Mouse (Mus musculus) gastrocnemius, postnatal 14 days (tissue): ENCODE results near the gene Zfp366. TPM values are rescaled to one million over a fixed set of nuclear protein-coding genes. Genes with fewer than 3 reads are reported as not detected.

ENCODE experiments used
- DNase-seq: peaks from one replicate; pipeline ENCODE4 v3.0.0; 2021; ENCODE audit warnings: mixed read lengths
- intact Hi-C: fragments of 180-260 bp; cut with DNase I; formaldehyde crosslinking; loops from one replicate; pipeline ENCODE4 v1.15.1; 2025; ENCODE audit warnings: low total_unique reads
- total RNA-seq, 2 experiments: library from RNA; stranded (reverse); gene quantifications; 2 replicates each; pipeline ENCODE4 v1.2.3; 2021

The Zfp366 gene
- total RNA-seq, 2 experiments from 2014 or later, result 6.0 to 7.4 TPM

DNA sequence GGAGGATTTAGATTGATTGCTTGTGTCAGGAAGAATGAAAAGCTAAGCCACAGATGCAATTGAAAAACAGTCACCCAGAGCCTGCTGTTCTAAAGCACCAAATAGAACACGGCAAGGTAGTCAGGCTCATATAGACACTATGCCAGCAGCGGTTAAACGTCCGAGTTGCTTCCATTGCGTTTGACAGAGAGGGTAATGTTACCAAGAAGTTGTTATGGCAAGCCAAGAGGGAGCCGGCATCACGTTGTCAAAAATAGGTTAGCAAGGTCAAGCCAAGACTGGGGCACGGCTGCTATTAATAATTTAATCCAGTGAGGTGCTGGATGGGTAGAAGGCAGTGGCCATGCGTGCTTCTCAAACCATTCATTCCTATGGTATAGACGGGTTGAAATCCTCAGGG lies 950 bp downstream of the Zfp366 start:
- intact Hi-C loops, result loop anchor here (5.0 kb wide), 1 partner anchor 42 kb away; no protein-coding TSS in a partner anchor
- DNase-seq, result peak; percentile 38

DNA sequence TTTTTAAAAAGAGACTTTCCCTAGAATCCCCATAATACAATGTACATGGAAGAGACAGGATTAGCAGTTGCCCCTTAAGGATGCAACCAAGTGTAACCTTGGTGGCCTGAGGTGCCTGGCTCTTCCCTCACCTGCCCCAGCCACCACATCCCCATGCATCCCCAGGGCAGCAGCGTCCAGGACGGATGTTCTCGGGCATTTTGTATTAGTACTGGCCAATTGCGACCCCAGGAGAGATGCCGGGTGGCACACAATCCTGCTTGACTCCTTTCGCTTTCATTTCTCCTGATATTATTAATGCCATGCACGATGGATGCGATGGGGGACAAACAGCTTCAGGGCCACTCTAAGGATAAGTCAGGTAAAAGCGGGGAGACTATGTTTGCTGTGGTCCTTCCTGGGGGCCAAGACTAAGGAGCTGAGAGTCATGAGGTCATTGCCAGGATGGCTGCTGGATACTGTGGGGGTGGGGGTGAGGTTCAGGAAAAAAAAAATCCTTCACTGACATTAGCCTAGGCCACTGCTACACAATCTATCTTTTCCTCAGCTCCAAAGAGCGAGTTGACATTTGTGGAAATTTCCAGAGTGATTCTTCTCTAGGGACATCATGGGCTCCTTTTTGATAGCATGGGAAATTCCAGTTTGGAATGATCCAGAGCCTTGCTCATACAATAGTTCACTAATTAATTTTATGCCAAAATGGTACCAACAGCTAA lies 1.7 kb downstream of the Zfp366 start:
- intact Hi-C loops, result loop anchor here (5.0 kb wide), 1 partner anchor 41 kb away; no protein-coding TSS in a partner anchor

DNA sequence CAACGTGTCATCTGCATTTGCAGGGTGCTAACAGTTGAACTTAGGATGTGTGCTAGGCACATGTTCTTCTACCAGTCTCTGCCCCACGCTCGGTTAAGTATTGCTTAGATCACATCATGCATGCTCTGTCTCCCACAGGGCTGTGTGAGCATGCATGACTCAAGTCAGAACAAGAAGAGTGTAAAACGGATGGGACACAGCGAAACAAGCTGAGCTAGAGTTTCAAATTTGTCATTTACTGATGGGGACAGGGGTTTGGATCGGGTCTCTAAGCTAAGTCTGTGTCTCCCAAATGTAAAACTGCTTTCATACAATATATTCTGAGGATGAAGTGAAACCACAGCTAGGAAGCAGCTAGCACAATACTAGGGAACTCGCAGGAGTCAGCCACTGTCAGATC lies 2.2 kb downstream of the Zfp366 start:
- intact Hi-C loops, result loop anchor here (5.0 kb wide), 1 partner anchor 40 kb away; no protein-coding TSS in a partner anchor
- DNase-seq, result no peak

More for the DNA sequence above, 1.7 kb downstream of the Zfp366 start:
- DNase-seq, result no peak

DNA sequence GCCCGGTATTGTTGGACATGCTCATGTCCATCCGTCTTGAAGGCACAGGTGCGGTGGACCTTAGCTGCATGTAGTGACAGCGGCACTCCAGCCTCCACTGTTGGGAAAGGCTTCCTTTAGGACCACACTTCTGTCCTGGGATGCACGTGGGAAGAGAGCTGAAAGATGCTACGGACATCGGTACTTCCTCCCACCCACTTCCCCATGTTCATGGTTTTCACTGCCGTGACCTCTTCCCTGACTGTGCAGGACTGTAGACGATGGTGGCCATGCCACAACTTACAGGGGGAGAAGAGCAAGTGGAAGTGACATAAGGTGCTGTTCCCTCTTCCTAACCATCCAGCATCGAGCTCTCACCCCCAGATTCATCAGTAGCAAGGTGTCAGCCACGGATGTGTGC lies 2.8 kb downstream of the Zfp366 start:
- intact Hi-C loops, result loop anchor here (5.0 kb wide), 1 partner anchor 40 kb away; no protein-coding TSS in a partner anchor
- no peak for DNase-seq

DNA sequence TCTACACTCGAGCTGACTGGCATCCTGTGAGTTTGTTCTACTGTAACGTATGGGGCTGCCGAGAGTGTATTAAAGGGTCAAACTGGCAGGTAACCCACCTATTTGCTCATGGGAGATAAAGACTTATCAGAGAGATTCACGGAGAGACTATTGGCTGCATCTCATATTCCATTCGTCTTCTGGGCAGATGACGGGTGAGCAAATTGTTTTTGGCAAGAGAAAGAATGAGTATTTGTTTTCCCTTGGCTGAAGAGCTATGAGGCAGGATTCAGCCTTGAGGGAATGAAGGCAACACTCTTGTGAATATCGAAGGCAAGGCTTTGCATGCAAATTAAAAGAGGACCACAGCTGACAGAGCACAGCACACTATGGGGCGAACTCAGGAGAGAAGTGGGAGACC lies 4.0 kb downstream of the Zfp366 start:
- DNase-seq, result no peak
- intact Hi-C loops, result loop anchor here (5.0 kb wide), 1 partner anchor 39 kb away; no protein-coding TSS in a partner anchor

DNA sequence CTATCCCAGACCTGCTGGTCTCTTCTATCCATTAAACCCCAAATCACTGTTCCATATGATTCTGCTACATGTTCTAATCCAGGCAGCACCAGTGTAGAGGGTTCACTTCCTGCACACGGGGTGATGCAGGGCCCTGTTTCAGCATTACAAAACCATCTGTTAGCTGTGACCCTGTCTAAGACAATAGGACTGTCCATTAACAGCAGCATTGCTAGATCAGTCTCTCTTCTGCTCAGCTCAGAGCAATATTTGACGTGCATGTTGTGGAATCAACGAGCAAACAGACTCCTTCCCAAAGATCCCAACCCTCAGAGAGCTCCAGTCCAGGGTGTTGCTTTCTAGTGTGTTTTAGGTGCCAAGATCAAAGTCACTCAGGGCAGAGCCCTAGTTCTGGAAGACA lies 5.0 kb downstream of the Zfp366 start:
- DNase-seq, result no peak
- intact Hi-C loops, result loop anchor here (5.0 kb wide), 1 partner anchor 38 kb away; no protein-coding TSS in a partner anchor

DNA sequence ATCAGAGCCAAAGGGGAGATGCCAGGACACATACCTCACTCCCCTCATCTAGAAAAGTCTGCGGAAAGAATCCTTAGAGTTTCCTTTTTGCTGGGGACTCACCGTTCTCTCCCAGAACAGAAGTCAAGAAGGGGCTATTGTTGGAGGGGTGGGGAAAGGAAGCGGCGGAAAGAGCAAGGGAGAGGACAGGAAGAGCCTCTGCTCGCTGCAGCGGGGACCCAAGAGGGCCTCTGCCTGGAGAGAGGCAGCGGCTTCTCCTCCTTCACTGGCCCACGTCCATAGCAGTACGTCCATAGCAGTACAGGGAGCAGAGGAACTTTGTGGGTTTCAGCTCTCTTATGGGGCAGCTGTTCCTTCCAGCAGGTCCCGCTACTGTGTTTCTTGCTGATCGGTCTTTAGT lies 5.8 kb downstream of the Zfp366 start:
- intact Hi-C loops, result no loop called here
- peak; percentile 39 for DNase-seq

DNA sequence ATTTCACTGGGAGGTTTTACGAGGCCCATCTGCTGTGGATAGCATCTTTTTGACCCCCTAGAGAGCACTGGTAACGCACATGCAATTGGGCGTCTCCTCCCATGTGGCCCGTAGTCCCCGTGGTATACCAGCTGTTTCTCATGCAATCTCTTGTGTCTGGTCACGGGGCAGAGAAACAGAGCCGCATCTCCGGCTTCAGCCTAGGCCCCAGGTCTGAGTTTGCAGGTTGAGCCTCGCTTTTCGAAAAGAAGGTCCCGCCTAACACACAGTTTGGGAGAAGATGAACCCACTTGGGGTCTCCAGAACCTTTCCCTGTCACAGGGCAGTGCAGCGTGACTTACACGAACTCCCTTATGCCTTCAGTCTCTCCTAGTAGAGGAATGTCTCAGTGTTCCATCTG lies 6.4 kb downstream of the Zfp366 start:
- intact Hi-C loops, result no loop called here

DNA sequence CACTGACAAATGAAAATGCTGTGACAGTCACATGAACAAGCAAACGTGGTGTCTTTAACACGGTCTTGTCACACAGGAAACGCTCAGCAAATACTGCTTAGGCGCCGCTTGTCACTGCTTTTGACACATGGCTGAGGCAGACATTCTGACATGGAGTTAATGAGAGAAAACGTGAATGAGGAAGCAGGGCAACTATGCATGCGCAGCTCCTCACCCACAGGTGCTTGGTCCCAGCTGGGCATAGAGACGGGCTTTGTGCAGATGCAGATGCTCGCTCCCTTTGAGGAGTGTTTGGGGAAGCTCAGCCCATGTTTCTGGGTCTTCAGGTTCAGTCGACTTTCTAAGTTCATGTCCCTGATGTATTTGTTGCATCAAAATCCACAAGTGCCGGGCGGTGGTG lies 11.7 kb downstream of the Zfp366 start:
- intact Hi-C loops, result no loop called here
- DNase-seq, result no peak

More for the DNA sequence above, 6.4 kb downstream of the Zfp366 start:
- no peak for DNase-seq

DNA sequence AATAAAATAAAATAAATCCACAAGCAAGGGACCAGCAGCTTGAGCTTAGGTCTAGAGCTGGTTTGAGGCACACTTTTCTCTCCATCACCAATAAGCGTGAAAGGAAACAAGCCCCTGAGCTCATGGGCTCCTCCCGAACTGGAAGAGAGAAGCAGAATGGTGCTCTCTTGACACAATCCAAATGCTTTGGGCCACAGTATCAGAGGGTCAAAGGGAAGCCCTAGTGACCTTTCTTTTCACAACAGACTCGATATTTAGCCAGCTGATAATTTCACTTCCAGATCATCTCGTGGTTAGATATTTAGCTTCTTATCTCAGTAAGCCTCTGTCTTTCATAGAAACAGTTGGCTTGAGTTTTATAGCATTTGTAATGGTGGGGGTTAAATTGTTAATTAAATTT lies 12.2 kb downstream of the Zfp366 start:
- no peak for DNase-seq
- intact Hi-C loops, result no loop called here

DNA sequence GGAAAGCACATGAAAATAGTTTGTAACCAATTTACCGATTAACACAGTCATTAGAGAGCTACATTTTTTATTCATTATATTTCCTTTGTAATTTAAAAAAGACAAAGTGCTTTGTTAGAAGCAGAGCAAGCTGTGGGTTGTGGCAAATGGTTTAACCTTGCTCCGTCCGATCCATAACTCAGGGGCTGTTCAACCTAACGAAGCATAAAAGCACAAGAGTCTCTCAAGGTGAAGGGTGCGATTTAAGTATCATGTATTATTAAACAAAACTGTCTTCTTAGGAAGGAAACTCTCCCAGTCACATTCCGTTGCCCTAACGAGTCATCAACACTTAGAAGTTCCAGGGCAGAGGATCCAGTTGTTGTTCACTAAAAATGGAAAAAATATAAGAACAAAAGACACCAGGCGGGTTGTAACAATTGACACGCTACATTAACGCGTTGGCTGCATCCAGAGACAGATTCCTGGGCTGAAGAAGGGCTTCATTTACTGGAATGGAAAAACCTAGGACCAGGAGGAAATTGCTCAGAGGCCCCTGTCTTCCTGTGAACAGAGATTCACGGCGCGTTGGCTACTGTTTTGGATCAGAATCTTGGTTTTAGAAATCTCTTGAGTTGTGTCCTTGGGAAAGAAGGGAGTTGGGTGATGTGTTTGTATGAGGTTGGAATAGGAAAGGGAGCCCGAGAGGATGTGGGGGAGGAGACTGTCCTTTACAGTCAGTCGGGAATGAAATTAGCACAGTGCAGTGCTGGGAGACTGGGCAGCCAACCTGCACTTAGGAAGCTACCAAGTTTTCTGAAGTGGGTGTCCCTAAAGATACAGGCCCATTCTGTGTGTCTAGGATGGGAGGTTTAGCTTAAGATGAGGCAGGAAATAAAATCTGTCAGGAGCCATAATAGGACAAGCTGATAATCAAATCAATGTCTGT lies 17.3 kb downstream of the Zfp366 start:
- intact Hi-C loops, result no loop called here
- DNase-seq, result no peak

DNA sequence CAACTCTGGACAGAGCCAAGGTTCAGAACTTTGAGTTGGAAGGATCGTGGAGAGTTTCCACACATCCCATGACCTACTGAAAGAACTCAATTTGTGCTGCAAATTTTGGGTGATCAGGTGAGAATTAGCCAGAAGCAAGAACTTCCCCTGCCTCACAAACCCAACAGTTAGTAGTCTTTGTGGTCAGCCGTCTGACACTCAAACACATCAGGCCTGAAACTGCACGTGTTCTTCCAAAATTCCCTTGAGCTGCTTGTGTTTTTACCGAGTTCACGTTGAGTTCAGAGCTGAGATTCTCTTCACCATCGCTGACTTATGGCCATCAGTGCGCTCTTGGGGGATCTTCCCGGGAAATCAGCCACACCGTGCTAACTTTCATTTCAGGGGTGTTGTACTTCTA lies 22.6 kb downstream of the Zfp366 start:
- intact Hi-C loops, result no loop called here
- no peak for DNase-seq

DNA sequence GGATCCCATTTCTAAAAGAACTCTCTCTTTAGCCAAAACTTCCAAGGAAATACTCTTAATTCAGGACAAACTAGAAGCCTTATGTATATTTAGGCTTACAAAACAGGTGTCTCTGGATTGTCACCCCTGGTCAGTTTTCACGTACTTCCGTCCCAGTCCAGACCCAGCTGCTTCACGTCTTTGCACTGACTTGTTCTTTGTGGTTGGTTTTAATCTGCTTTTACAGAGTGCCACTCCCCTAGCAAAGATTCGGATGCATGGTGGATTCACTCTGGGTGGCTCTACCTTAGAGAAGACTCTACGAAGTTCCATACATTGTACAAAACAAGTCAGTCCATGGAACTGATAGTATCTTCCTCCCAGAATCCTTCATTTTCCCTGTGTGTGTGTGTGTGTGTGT lies 25.2 kb downstream of the Zfp366 start:
- DNase-seq, result no peak
- intact Hi-C loops, result no loop called here

DNA sequence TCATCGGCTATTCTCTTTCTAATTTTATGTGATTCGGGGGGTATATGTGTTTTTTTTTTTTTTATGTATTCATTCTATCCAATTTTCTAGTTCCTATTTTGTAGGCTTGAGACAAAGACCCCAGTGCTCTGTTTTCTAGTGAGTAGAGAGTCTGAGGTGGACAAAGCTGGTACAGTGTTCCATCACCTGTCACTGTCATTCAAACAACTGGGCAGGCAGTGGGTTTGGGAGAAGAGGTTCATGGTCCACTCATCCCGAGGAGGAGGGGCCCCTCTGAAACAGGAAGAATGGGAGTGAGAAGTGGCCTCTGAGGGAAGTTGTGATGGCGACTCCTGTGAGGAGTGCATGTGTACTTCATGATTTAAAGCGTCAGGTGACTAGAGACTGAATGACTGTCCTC lies 26.2 kb downstream of the Zfp366 start:
- intact Hi-C loops, result no loop called here
- no peak for DNase-seq

DNA sequence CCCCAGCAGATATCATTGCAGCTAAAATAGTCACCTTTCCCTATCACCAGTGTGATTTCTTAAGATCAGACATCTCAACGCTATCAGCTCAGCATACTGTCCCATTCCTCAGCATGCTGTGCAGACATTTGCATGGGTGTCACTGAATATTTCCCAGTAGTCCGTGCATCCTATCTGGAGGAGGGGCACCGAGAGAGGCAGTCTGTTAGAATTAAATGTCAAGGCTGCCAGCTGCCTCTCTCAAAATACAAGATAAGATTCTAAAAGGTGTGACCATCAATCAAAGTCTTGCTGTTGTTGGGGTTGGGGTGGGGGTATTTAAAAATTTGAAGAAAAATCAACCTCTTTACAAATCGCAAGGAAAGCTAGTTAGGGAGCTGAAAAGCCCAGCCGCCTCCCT lies 28.4 kb downstream of the Zfp366 start:
- DNase-seq, result no peak
- intact Hi-C loops, result no loop called here

DNA sequence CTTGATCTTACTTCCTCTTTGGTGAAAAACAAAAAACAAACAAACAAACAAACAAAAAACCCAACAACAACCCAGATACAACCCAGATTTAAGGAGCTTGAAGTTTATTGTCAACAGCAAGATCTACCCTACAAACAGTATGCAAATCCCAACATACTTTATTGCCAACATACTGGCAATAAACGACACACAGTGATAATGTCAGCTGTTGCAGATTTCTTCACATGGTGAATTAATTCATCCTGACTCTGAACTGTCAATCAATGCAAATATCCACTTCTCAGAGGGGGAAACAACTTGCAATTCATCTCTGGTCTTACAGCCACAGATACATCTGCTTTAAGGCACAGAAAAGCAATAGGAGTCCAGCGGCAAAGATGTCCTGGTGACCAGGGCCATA lies 31.4 kb downstream of the Zfp366 start:
- no peak for DNase-seq
- intact Hi-C loops, result no loop called here

DNA sequence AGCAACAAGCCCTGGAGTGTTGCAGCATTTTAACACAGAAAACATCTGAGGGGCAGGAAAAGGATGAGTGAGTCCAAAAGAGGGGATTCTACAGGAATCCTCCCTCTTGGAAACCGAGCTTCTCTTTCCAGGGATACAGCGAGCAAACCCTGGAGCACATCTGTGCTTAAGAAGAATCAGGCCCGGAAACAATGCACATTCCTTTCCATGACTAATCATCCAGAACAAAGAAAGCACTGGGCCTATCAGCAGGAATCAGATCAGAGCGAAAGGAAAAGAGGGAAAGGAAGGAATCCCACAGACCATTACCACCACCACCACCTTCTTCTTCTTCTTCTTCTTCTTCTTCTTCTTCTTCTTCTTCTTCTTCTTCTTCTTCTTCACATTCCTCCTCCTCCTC lies 33.4 kb downstream of the Zfp366 start:
- intact Hi-C loops, result no loop called here
- no peak for DNase-seq

DNA sequence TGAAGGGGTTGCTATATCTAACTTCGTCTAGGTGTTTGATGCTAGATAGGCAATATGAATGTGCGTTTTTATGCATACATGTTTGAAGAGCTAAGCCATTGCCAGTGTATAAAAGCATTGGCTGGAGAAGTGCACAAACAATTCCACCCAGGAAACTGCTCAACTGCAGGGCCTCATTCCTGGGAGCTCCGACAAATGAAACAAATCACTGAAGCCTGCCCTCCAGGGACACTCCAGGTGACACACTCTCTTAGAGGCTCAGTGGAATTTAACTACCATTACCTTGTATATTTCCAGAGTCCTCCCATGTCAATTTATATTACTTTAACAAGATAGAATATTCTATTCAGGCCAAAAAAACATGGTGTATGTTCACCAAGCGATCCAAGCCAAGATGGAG lies 35.0 kb downstream of the Zfp366 start:
- intact Hi-C loops, result no loop called here
- DNase-seq, result no peak

DNA sequence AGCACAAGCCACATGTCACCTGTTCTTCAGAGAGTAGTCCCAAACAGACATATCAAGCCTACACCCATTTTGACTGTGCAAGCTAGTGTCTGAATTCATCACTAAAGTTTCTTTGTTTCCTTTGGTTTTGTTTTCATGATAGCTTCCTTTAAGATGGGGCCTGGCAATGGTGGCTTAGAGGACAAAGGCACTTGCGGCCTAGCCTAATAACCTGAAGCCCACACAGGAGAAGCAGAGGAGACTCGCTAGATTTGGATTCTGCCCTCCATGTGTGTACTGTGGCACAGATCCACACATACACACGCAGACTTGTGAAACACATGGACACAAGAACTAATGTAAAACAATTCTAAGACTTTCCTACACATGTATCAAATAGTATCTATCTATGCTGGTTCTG lies 37.4 kb downstream of the Zfp366 start:
- DNase-seq, result no peak
- intact Hi-C loops, result no loop called here

DNA sequence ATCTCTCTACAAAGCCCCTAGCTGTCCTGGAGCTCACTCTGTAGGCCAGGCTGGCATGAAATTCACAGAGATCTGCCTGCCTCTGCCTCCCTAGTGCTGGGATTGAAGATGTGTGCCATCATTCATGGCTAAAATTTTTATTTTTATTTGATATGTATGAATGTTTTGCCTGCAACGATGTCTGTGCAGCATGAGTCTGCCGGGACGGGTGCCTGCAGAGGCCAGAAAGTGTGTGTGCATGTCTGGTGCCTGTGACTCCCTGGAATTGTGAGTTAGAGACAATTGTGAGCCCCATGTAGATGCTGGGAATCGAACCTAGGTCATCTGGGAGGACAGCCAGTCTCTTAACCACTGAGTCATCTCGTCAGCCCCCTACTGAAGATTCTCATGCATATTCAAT lies 37.9 kb downstream of the Zfp366 start:
- intact Hi-C loops, result no loop called here
- DNase-seq, result no peak
